Mouse (Mus musculus): ENCODE measurements around the gene Mettl5. TPM values are rescaled to one million over a fixed set of nuclear protein-coding genes. Genes with fewer than 3 reads are reported as not detected.

Mettl5 gene
- total and polyA plus RNA-seq, 2 experiments from 2014 or later: 10.2 to 34.1 TPM

DNA sequence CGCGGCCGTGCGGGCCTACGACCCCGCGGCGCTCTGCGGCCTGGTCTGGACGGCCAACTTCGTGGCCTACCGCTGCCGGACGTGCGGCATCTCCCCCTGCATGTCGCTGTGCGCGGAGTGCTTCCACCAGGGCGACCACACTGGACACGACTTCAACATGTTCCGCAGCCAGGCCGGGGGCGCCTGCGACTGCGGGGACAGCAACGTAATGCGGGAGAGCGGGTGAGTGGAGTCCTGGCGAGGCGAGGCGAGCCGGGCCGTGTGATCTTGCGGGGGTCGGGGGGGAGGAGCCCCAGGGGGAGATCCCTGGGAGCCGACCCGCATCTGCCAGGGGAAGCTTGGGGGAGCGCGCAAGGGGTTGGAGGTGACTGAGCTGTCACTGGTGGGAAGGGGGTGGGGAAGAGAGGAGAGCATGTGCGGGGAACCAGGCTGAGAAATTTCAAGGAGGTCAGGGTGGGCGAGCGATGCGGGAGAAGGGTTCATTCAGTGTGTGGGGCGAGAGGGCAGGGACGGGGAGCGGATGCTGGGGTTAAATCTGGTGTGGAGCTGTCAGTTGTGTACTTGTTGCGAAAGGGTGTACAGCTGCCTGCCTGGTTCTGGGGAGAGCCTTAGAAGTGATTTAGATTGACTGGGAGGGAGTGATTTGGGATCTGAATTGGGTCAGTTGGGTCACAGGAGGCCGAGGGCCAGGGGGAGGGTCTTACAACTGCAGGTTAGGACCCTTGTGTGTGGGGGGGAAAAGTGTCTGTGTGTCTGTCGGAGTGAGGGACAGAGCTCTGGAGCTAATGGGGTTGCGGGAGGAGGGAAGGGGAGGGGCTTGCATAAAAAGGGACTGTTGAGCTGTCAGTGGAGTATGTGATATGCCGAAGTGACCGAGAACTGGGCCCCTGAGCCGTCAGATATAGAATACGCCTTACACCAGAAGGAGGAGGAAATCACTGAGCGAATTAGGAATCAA is 12.5 kb upstream of the Mettl5 start:
- peak; percentile 39 for DNase-seq (ENCODE audit: low spot score)
- Histone ChIP-seq H3K36me3 (ENCODE audit: insufficient read depth, low read length) (no peaks in the 10 kb centered on the region), H3K27me3 (ENCODE audit: insufficient read depth, low read length) (no peaks in the 10 kb centered on the region), H3K4me3 (ENCODE audit: low read depth, low read length) (peak overlapping the region; percentile 98), H3K9ac (replicated peaks; ENCODE audit: low read length, poor library complexity, severe bottlenecking) (peak overlapping the region; percentile 98), H3K4me1 (ENCODE audit: insufficient read depth, low read length) (no peaks in the 10 kb centered on the region), H3K27ac (ENCODE audit: low read depth, low read length) (peak overlapping the region; percentile 94), H3K9me3 (ENCODE audit: low read length) (no peaks in the 10 kb centered on the region), H3K4me2 (ENCODE audit: low read depth, low read length, poor library complexity, severe bottlenecking) (peak overlapping the region; percentile 86)
- ATAC-seq (ENCODE audit: low FRiP score): peak; percentile 65
- WGBS: under 1% methylated on average over 48 of the region's 55 CpGs
- no peak for TF ChIP-seq CTCF (IDR thresholded peaks at IDR 0.05)

DNA sequence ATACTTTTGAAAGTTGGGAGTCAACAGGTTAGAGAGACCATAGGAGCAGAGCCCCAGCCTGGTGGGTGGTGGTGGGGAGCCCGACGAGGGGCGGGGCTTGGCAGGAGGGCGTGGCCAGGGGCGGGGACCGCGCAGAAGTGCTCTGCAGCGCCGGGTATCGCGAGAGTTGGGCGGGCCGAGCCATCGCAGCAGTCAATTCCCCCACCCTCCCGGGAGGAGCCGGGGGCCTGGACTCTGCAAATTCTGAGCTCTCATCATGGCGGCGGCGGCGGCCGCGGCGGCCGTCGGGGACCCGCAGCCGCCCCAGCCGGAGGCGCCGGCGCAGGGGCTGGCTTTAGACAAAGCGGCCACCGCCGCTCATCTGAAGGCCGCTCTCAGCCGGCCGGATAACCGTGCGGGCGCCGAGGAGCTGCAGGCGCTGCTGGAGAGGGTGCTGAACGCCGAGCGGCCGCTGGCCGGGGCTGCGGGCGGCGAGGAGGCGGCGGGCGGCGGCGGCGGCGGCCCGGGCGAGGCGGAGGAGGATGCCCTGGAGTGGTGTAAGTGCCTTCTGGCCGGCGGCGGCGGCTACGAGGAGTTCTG is 11.7 kb upstream of the Mettl5 start, which contains the start of gene Ubr3:
Gene Ubr3, plus strand, starts transcription at position 208 of the 579 bp plus-strand sequence.
- Histone ChIP-seq H3K27ac (ENCODE audit: low read depth, low read length) (peak within 1 kb of the TSS; percentile 94), H3K4me3 (ENCODE audit: low read depth, low read length) (peak within 1 kb of the TSS; percentile 98), H3K4me2 (ENCODE audit: low read depth, low read length, poor library complexity, severe bottlenecking) (peak within 1 kb of the TSS; percentile 86), H3K9me3 (ENCODE audit: low read length) (no peaks in the 10 kb centered on the region), H3K27me3 (ENCODE audit: insufficient read depth, low read length) (no peaks in the 10 kb centered on the region), H3K9ac (replicated peaks; ENCODE audit: low read length, poor library complexity, severe bottlenecking) (peak within 1 kb of the TSS; percentile 98), H3K36me3 (ENCODE audit: insufficient read depth, low read length) (no peaks in the 10 kb centered on the region), H3K4me1 (ENCODE audit: insufficient read depth, low read length) (no peaks in the 10 kb centered on the region)
- DNase-seq (ENCODE audit: low spot score) (peak; percentile 96), ATAC-seq (ENCODE audit: low FRiP score) (peak; percentile 99)
- TF ChIP-seq CTCF (IDR thresholded peaks at IDR 0.05): no peak
- WGBS: 2% methylated on average over 44 of the region's 65 CpGs

DNA sequence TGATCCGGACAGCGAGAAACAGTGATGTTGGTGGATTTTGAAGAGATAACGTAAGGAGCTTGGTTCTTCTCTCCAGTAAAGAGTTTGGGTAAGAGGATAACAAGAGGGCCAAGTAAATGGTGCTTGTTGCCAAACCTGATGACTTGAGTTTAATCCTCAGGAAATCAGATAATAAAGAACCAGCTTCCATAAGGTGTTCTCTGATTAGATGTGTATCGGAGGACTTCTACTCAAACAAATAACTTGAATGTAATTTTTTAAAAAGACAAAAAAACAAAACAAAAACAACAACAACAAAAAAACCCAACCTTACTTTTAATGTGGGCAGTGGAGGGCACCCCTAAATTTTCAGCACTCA is 10.8 kb upstream of the Mettl5 start:
- no peak overlapping the region for H3K9ac ChIP-seq (replicated peaks; ENCODE audit: low read length, poor library complexity, severe bottlenecking)
- no peak overlapping the region for H3K27ac ChIP-seq (ENCODE audit: low read depth, low read length)
- DNase-seq (ENCODE audit: low spot score) (no peak), ATAC-seq (ENCODE audit: low FRiP score) (no peak)
- no peaks in the 10 kb centered on the region for H3K36me3 ChIP-seq (ENCODE audit: insufficient read depth, low read length)
- H3K27me3 ChIP-seq (ENCODE audit: insufficient read depth, low read length): no peaks in the 10 kb centered on the region
- no peak overlapping the region for H3K4me2 ChIP-seq (ENCODE audit: low read depth, low read length, poor library complexity, severe bottlenecking)
- no peak overlapping the region for H3K4me3 ChIP-seq (ENCODE audit: low read depth, low read length)
- no peaks in the 10 kb centered on the region for H3K4me1 ChIP-seq (ENCODE audit: insufficient read depth, low read length)
- no peaks in the 10 kb centered on the region for H3K9me3 ChIP-seq (ENCODE audit: low read length)
- TF ChIP-seq CTCF (IDR thresholded peaks at IDR 0.05): no peak
- 95% methylated on average over 4 of the region's 4 CpGs for WGBS

DNA sequence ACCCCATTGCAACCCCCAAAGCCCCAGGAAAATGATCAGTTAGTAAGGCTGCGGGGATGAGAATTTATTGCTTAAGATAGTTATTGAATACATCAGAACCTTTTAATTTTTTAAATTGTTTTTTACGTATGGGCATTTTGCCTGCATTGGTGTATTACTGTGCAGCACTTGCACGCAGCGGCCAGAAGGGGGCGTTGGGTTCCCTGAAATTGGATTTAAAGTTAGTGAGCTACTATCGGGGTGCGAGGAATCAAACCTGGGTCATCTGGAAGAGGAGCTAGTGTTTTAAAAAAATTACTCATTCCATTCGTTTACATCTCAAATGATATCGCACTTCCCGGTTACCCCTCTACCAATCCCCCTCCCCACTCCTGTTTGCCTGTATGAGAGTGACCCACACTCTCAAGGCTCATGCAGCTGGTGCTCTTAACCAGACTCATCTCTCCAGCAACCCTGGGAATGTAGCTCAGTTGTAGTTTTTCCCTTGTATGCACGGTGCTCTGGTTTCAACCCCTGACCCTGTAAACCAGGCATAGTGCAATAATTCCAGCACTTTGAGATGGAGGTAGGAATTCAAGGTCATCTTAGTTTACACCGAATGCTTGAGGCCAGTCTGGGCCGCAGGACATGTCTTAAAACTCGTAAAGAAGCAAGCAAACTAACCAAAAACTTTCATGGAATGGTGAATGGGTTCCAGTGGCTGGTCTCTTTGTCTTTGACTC is 10.2 kb upstream of the Mettl5 start:
- H3K4me3 ChIP-seq (ENCODE audit: low read depth, low read length): no peak overlapping the region
- no peaks in the 10 kb centered on the region for H3K36me3 ChIP-seq (ENCODE audit: insufficient read depth, low read length)
- no peak overlapping the region for H3K4me2 ChIP-seq (ENCODE audit: low read depth, low read length, poor library complexity, severe bottlenecking)
- DNase-seq (ENCODE audit: low spot score) (no peak), ATAC-seq (ENCODE audit: low FRiP score) (no peak)
- H3K4me1 ChIP-seq (ENCODE audit: insufficient read depth, low read length): no peaks in the 10 kb centered on the region
- peak; percentile 47 for TF ChIP-seq CTCF (IDR thresholded peaks at IDR 0.05)
- no peaks in the 10 kb centered on the region for H3K27me3 ChIP-seq (ENCODE audit: insufficient read depth, low read length)
- H3K9me3 ChIP-seq (ENCODE audit: low read length): no peaks in the 10 kb centered on the region
- whole genome bisulfite sequencing: 61% methylated on average over 14 of the region's 14 CpGs
- no peak overlapping the region for H3K27ac ChIP-seq (ENCODE audit: low read depth, low read length)
- H3K9ac ChIP-seq (replicated peaks; ENCODE audit: low read length, poor library complexity, severe bottlenecking): no peak overlapping the region

DNA sequence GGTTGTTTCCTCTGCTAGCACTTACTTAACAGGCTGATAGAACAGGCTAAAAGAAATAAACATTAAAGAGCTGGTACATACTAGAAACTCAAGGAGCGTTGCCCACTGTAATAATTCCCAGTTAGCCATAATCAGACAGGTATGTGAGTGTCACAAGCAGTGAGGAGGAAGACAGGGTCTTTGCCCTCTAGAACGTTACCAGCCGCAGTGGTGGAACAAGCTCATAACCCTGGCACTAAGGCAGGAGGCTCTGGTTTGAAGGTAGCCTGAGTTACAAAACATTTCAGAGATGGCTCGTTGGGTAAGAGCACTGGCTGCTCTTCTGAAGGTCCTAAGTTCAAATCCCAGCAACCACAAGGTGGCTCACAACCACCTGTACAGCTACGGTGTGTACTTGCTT is 8.5 kb upstream of the Mettl5 start:
- Histone ChIP-seq H3K9ac (replicated peaks; ENCODE audit: low read length, poor library complexity, severe bottlenecking) (no peak overlapping the region), H3K27ac (ENCODE audit: low read depth, low read length) (no peak overlapping the region), H3K36me3 (ENCODE audit: insufficient read depth, low read length) (no peaks in the 10 kb centered on the region), H3K27me3 (ENCODE audit: insufficient read depth, low read length) (no peaks in the 10 kb centered on the region), H3K9me3 (ENCODE audit: low read length) (no peaks in the 10 kb centered on the region), H3K4me1 (ENCODE audit: insufficient read depth, low read length) (no peaks in the 10 kb centered on the region), H3K4me2 (ENCODE audit: low read depth, low read length, poor library complexity, severe bottlenecking) (no peak overlapping the region), H3K4me3 (ENCODE audit: low read depth, low read length) (no peak overlapping the region)
- ATAC-seq (ENCODE audit: low FRiP score): no peak
- WGBS: 89% methylated on average over 5 of the region's 5 CpGs
- DNase-seq (ENCODE audit: low spot score): no peak
- TF ChIP-seq CTCF (IDR thresholded peaks at IDR 0.05): no peak
